In the genomic region with DNA sequence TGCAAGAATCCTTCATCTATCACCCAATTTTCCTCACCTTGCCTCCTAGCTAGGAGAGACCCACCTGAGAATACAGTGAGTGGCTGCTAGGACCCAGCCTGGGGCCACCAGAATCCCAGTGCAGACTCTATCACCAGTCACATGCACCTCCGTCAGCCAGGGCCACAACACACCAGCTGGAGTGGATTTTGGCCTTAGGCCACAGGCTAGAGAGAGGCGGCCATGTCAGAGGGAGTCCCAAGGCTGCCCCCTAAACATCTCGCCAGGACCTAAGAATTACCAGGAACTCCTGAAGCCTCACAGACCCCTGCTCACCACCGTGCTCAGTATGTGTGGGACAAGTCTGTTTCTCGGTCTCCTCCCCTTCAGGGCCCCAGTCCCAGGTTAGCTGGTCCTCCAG, we compare ENCODE assay signal across 19 mouse cellular contexts. TPM values are rescaled to one million over a fixed set of nuclear protein-coding genes. Genes with fewer than 3 reads are reported as not detected.
DNase-seq lines count a peak whose midpoint lies in the region; ATAC-seq and TF ChIP-seq lines count a peak whose summit lies in the region.
"Had no signal": no experiment of that assay in that cellular context is flagged by ENCODE, and none has a peak within 500 bp of the region (broad histone marks: within the 10 kb centered on the region; RNA-seq: fewer than 3 reads in every experiment).

No protein-coding gene starts in this region.

- peak overlapping the region; percentile 43; the same call in 1 of the 2 replicates for H3K9ac ChIP-seq in hindbrain, embryonic 12.5 days
- H3K9ac ChIP-seq in hindbrain, embryonic 16.5 days (ENCODE audit: low read depth, low read length) = no peak overlapping the region
- H3K9ac ChIP-seq in lung, embryonic 16.5 days (ENCODE audit: low read length) = peak overlapping the region; percentile 39
- 0 out of 2 replicates have a peak overlapping the region, but pooled peaks have one; percentile 33 for H3K9ac ChIP-seq in neural tube, embryonic 12.5 days
- H3K9ac ChIP-seq: liver, embryonic 14.5 days had no signal

- H3K9me3 ChIP-seq in hindbrain, embryonic 12.5 days (replicated peaks) = no peaks in the 10 kb centered on the region
- H3K9me3 ChIP-seq in hindbrain, embryonic 16.5 days (ENCODE audit: control insufficient read depth, low read length) = no peaks in the 10 kb centered on the region
- no peaks in the 10 kb centered on the region for H3K9me3 ChIP-seq in lung, embryonic 16.5 days (ENCODE audit: control insufficient read depth, low read length)
- no peaks in the 10 kb centered on the region for H3K9me3 ChIP-seq in neural tube, embryonic 12.5 days

- no peaks in the 10 kb centered on the region for H3K36me3 ChIP-seq in hindbrain, embryonic 12.5 days
- no peaks in the 10 kb centered on the region for H3K36me3 ChIP-seq in hindbrain, embryonic 16.5 days (ENCODE audit: control insufficient read depth, insufficient read depth, low read length)
- no peaks in the 10 kb centered on the region for H3K36me3 ChIP-seq in lung, embryonic 16.5 days (ENCODE audit: control insufficient read depth, insufficient read depth, low read length)
- no peaks in the 10 kb centered on the region for H3K36me3 ChIP-seq in neural tube, embryonic 12.5 days

- peaks cover 33% of the 10 kb centered on the region for H3K4me1 ChIP-seq in hindbrain, embryonic 12.5 days
- peaks cover 12% of the 10 kb centered on the region for H3K4me1 ChIP-seq in hindbrain, embryonic 16.5 days (ENCODE audit: control insufficient read depth, insufficient read depth, low read depth, low read length)
- peaks cover 39% of the 10 kb centered on the region for H3K4me1 ChIP-seq in lung, embryonic 16.5 days (replicated peaks; ENCODE audit: control insufficient read depth, insufficient read depth, low read length)
- peaks cover 32% of the 10 kb centered on the region for H3K4me1 ChIP-seq in bone marrow macrophage, adult 2 months (ENCODE audit: control insufficient read depth, insufficient read depth, low read length)
- peaks cover 17% of the 10 kb centered on the region for H3K4me1 ChIP-seq in neural tube, embryonic 12.5 days

- H3K27ac ChIP-seq in hindbrain, embryonic 12.5 days = no peak overlapping the region
- H3K27ac ChIP-seq in hindbrain, embryonic 16.5 days (ENCODE audit: low read depth, low read length) = no peak overlapping the region
- peak overlapping the region; percentile 95; the same call in 1 of the 2 replicates for H3K27ac ChIP-seq in lung, embryonic 16.5 days (ENCODE audit: low read length)
- peak overlapping the region; percentile 87 for H3K27ac ChIP-seq in bone marrow macrophage, adult 2 months (ENCODE audit: insufficient read depth, low read depth, low read length)
- no peak overlapping the region for H3K27ac ChIP-seq in neural tube, embryonic 12.5 days
- H3K27ac ChIP-seq: liver, embryonic 14.5 days had no signal

- peaks cover 21% of the 10 kb centered on the region for H3K27me3 ChIP-seq in hindbrain, embryonic 12.5 days
- H3K27me3 ChIP-seq in hindbrain, embryonic 16.5 days (replicated peaks; ENCODE audit: control insufficient read depth, insufficient read depth, low read length) = peaks cover 6% of the 10 kb centered on the region
- H3K27me3 ChIP-seq in lung, embryonic 16.5 days (ENCODE audit: control insufficient read depth, insufficient read depth, low read depth, low read length) = no peaks in the 10 kb centered on the region
- H3K27me3 ChIP-seq in neural tube, embryonic 12.5 days (replicated peaks) = peaks cover 19% of the 10 kb centered on the region

- TF ChIP-seq POLR2A in bone marrow macrophage, adult 2 months (IDR thresholded peaks at IDR 0.05; ENCODE audit: borderline replicate concordance, low read depth, low read length) = no peak

- TF ChIP-seq CTCF in bone marrow macrophage, adult 2 months (IDR thresholded peaks at IDR 0.05; ENCODE audit: low read depth, low read length) = no peak

- H3K4me3 ChIP-seq in hindbrain, embryonic 12.5 days = no peak overlapping the region
- no peak overlapping the region for H3K4me3 ChIP-seq in hindbrain, embryonic 16.5 days (ENCODE audit: low read length)
- no peak overlapping the region for H3K4me3 ChIP-seq in lung, embryonic 16.5 days (ENCODE audit: low read length)
- no peak overlapping the region for H3K4me3 ChIP-seq in bone marrow macrophage, adult 2 months (ENCODE audit: insufficient read depth, low read length)
- H3K4me3 ChIP-seq in neural tube, embryonic 12.5 days = no peak overlapping the region

- no peak overlapping the region for H3K4me2 ChIP-seq in hindbrain, embryonic 12.5 days (replicated peaks)
- H3K4me2 ChIP-seq in hindbrain, embryonic 16.5 days (ENCODE audit: low read length) = no peak overlapping the region
- H3K4me2 ChIP-seq in lung, embryonic 16.5 days (ENCODE audit: low read depth, low read length) = no peak overlapping the region
- H3K4me2 ChIP-seq in neural tube, embryonic 12.5 days (replicated peaks) = no peak overlapping the region

- ATAC-seq in hindbrain, embryonic 12.5 days (ENCODE audit: low FRiP score) = no peak
- ATAC-seq in hindbrain, embryonic 16.5 days = no peak
- ATAC-seq in lung, embryonic 16.5 days (ENCODE audit: low read depth) = no peak
- ATAC-seq in neural tube, embryonic 12.5 days (ENCODE audit: low FRiP score, low read depth) = no peak
- ATAC-seq: forebrain, embryonic 14.5 days; intestine, postnatal 0 days had no signal

- WGBS in hindbrain, embryonic 12.5 days = 89% methylated on average over 5 of the region's 5 CpGs
- 90% methylated on average over 5 of the region's 5 CpGs for WGBS in hindbrain, embryonic 16.5 days
- WGBS in lung, embryonic 16.5 days = 79% methylated on average over 5 of the region's 5 CpGs
- 87% methylated on average over 5 of the region's 5 CpGs for WGBS in neural tube, embryonic 12.5 days

- no peak for DNase-seq in lung, postnatal 25 days (ENCODE audit: low spot score)
- DNase-seq in gastrocnemius, adult 8-10 months (ENCODE audit: low spot score in 2 of 2) = no peak
- DNase-seq: adrenal gland, adult 8-10 months; cerebellum, adult 18-20 months; heart, adult 18-20 months; kidney, postnatal 4 days; right cerebral cortex, postnatal 14 days; thymus, postnatal 4 days had no signal

RNA-seq across cellular contexts. Expression of a gene that starts 4.2 kb away (rescaled TPM):
- polyA plus RNA-seq in hindbrain, embryonic 12.5 days (2016; fragmentation: Nextera tagmentation; extraction: Ambion mirVana) = 4.2 and 7.3 TPM in 2 replicates
- 0.50 TPM in 2 replicates for polyA plus RNA-seq in hindbrain, embryonic 16.5 days (2015; fragmentation: Nextera tagmentation; extraction: Ambion mirVana)
- polyA plus RNA-seq in lung, embryonic 16.5 days (2015; fragmentation: Nextera tagmentation; extraction: Ambion mirVana) = 101 and 108 TPM in 2 replicates
- polyA plus RNA-seq in bone marrow macrophage, adult 2 months (2012; ENCODE audit: insufficient read depth, insufficient read length, missing spikeins) = not detected in 2 replicates
- polyA plus RNA-seq in neural tube, embryonic 12.5 days (2016; fragmentation: Nextera tagmentation; extraction: Ambion mirVana) = 0.58 and 1.1 TPM in 2 replicates
- not detected for total RNA-seq in gastrocnemius, adult 8-10 months (2022)
- total RNA-seq: heart, postnatal 25 days; megakaryocyte, adult 5-6 weeks had no signal
- polyA plus RNA-seq: C2C12 had no signal

RNA-seq across cellular contexts. Expression of a gene that starts 12.4 kb away (rescaled TPM):
- polyA plus RNA-seq in hindbrain, embryonic 12.5 days (2016; fragmentation: Nextera tagmentation; extraction: Ambion mirVana) = 10.4 and 12.0 TPM in 2 replicates
- polyA plus RNA-seq in hindbrain, embryonic 16.5 days (2015; fragmentation: Nextera tagmentation; extraction: Ambion mirVana) = 14.3 and 14.9 TPM in 2 replicates
- polyA plus RNA-seq in lung, embryonic 16.5 days (2015; fragmentation: Nextera tagmentation; extraction: Ambion mirVana) = 12.3 and 12.4 TPM in 2 replicates
- polyA plus RNA-seq in bone marrow macrophage, adult 2 months (2012; ENCODE audit: insufficient read depth, insufficient read length, missing spikeins) = 1.7 and 2.6 TPM in 2 replicates
- polyA plus RNA-seq in neural tube, embryonic 12.5 days (2016; fragmentation: Nextera tagmentation; extraction: Ambion mirVana) = 9.2 and 12.2 TPM in 2 replicates
- 1 to 10 TPM; 5.7 to 8.9 (median 7.9) TPM for total RNA-seq in gastrocnemius, adult 8-10 months (2022)

RNA-seq across cellular contexts. Expression of a gene that starts 21.8 kb away (rescaled TPM):
- polyA plus RNA-seq in hindbrain, embryonic 12.5 days (2016; fragmentation: Nextera tagmentation; extraction: Ambion mirVana) = 49.6 and 50.9 TPM in 2 replicates
- 42.1 and 42.3 TPM in 2 replicates for polyA plus RNA-seq in hindbrain, embryonic 16.5 days (2015; fragmentation: Nextera tagmentation; extraction: Ambion mirVana)
- polyA plus RNA-seq in lung, embryonic 16.5 days (2015; fragmentation: Nextera tagmentation; extraction: Ambion mirVana) = 37.2 and 38.9 TPM in 2 replicates
- 23.7 and 29.1 TPM in 2 replicates for polyA plus RNA-seq in bone marrow macrophage, adult 2 months (2012; ENCODE audit: insufficient read depth, insufficient read length, missing spikeins)
- polyA plus RNA-seq in neural tube, embryonic 12.5 days (2016; fragmentation: Nextera tagmentation; extraction: Ambion mirVana) = 50.9 and 51.0 TPM in 2 replicates
- 10 to 100 TPM; 20.8 to 30.8 (median 23.0) TPM for total RNA-seq in gastrocnemius, adult 8-10 months (2022)

RNA-seq across cellular contexts. Expression of a gene that starts 30.2 kb away (rescaled TPM):
- 74.4 and 75.1 TPM in 2 replicates for polyA plus RNA-seq in hindbrain, embryonic 12.5 days (2016; fragmentation: Nextera tagmentation; extraction: Ambion mirVana)
- polyA plus RNA-seq in hindbrain, embryonic 16.5 days (2015; fragmentation: Nextera tagmentation; extraction: Ambion mirVana) = 67.1 and 72.5 TPM in 2 replicates
- polyA plus RNA-seq in lung, embryonic 16.5 days (2015; fragmentation: Nextera tagmentation; extraction: Ambion mirVana) = 129 and 133 TPM in 2 replicates
- 50.9 and 73.8 TPM in 2 replicates for polyA plus RNA-seq in bone marrow macrophage, adult 2 months (2012; ENCODE audit: insufficient read depth, insufficient read length, missing spikeins)
- 74.1 and 79.1 TPM in 2 replicates for polyA plus RNA-seq in neural tube, embryonic 12.5 days (2016; fragmentation: Nextera tagmentation; extraction: Ambion mirVana)
- 100 to 1,000 TPM; 163 to 190 (median 180) TPM for total RNA-seq in gastrocnemius, adult 8-10 months (2022)

RNA-seq across cellular contexts. Expression of a gene that starts 33.2 kb away (rescaled TPM):
- 502 and 538 TPM in 2 replicates for polyA plus RNA-seq in hindbrain, embryonic 12.5 days (2016; fragmentation: Nextera tagmentation; extraction: Ambion mirVana)
- polyA plus RNA-seq in hindbrain, embryonic 16.5 days (2015; fragmentation: Nextera tagmentation; extraction: Ambion mirVana) = 275 and 318 TPM in 2 replicates
- 299 and 328 TPM in 2 replicates for polyA plus RNA-seq in lung, embryonic 16.5 days (2015; fragmentation: Nextera tagmentation; extraction: Ambion mirVana)
- polyA plus RNA-seq in bone marrow macrophage, adult 2 months (2012; ENCODE audit: insufficient read depth, insufficient read length, missing spikeins) = 318 and 323 TPM in 2 replicates
- polyA plus RNA-seq in neural tube, embryonic 12.5 days (2016; fragmentation: Nextera tagmentation; extraction: Ambion mirVana) = 481 and 511 TPM in 2 replicates
- total RNA-seq in gastrocnemius, adult 8-10 months (2022) = 10 to 100 TPM; 52.0 to 94.3 (median 70.5) TPM

Comparison
In these comparisons a context has a peak if more than half of its experiments do, and no peak if none do; other contexts are left out.
1. H3K27ac ChIP-seq: peak in lung, embryonic 16.5 days (single experiment) and bone marrow macrophage, adult 2 months (single experiment); none in hindbrain, embryonic 12.5 days (single experiment), hindbrain, embryonic 16.5 days (single experiment) and neural tube, embryonic 12.5 days (single experiment).
2. RNA of a gene that starts 4.2 kb away (polyA plus RNA-seq): 101 to 108 TPM in lung, embryonic 16.5 days; 4.2 to 7.3 TPM in hindbrain, embryonic 12.5 days, 0.58 to 1.1 TPM in neural tube, embryonic 12.5 days, 0.50 TPM in hindbrain, embryonic 16.5 days and not detected in bone marrow macrophage, adult 2 months; every median in the first group is over 10 times any median in the second.